Mouse (Mus musculus) forebrain, postnatal 0 days (tissue): Measurements from ENCODE around the gene Cldnd1. TPM values are rescaled to one million over a fixed set of nuclear protein-coding genes. Genes with fewer than 3 reads are reported as not detected.

ENCODE experiments used
- ATAC-seq: fragments of 200-750 bp; cut with Nextera tagmentation; 2 replicates; pipeline ENCODE4 v1.8.0; 2017; ENCODE audit warnings: mild to moderate bottlenecking, moderate library complexity
- DNase-seq: peaks from one replicate; pipeline ENCODE4 v3.0.0-alpha.2; 2015
- H3K27ac ChIP-seq: fragments of 300-500 bp; sonication (generic); 2 replicates; pipeline ENCODE4 v1.5.1; 2014; ENCODE audit warnings: low read depth, mild to moderate bottlenecking, antibody characterized with exemption, low read length, moderate library complexity, mixed read lengths
- H3K27me3 ChIP-seq: fragments of 300-500 bp; sonication (generic); 2 replicates; pipeline ENCODE4 v1.6.1; 2014; ENCODE audit warnings: mild to moderate bottlenecking, low read length, mixed read lengths; ENCODE audit not compliant: insufficient read depth
- H3K36me3 ChIP-seq: fragments of 300-500 bp; sonication (generic); 2 replicates; pipeline ENCODE4 v1.6.1; 2014; ENCODE audit warnings: mild to moderate bottlenecking, moderate library complexity; ENCODE audit not compliant: insufficient read depth
- H3K4me1 ChIP-seq: fragments of 300-500 bp; sonication (generic); 2 replicates; pipeline ENCODE4 v1.6.1; 2014; ENCODE audit warnings: antibody characterized with exemption; ENCODE audit not compliant: insufficient read depth
- H3K4me2 ChIP-seq: fragments of 300-500 bp; sonication (generic); 2 replicates; pipeline ENCODE4 v1.6.1; 2014; ENCODE audit warnings: low read depth, mild to moderate bottlenecking, moderate library complexity
- H3K4me3 ChIP-seq: fragments of 300-500 bp; sonication (generic); 2 replicates; pipeline ENCODE4 v1.5.1; 2014; ENCODE audit warnings: low read depth, low read length, mixed read lengths
- H3K9ac ChIP-seq: fragments of 300-500 bp; sonication (generic); 2 replicates; pipeline ENCODE4 v1.6.1; 2014; ENCODE audit warnings: mild to moderate bottlenecking
- H3K9me3 ChIP-seq: fragments of 300-500 bp; sonication (generic); 2 replicates; pipeline ENCODE4 v1.6.1; 2016; ENCODE audit warnings: low read length
- CTCF ChIP-seq: sonication (generic); IDR thresholded peaks from 2 replicates; pipeline ENCODE4 v1.5.1; 2016; ENCODE audit warnings: antibody characterized with exemption, control low read depth, low read depth
- WGBS: fragments of 180-500 bp; shearing (Covaris S2); extraction: QIAGEN DNeasy Blood & Tissue Kit; methylation state at CpG from one replicate; pipeline ENCODE4 v1.1.7; 2014; 5-methylcytosine and 5-hydroxymethylcytosine counted together
- polyA plus RNA-seq: library from polyadenylated mRNA; unstranded; fragments of >200 nt; fragmentation: Nextera tagmentation; extraction: Ambion mirVana; gene quantifications from 2 replicates; pipeline ENCODE4 v1.2.1, GENCODE M21; 2015
- total RNA-seq: library from RNA; depleted of rRNA; stranded (reverse); fragments of >200 nt; gene quantifications from 2 replicates; pipeline ENCODE4 v1.2.3, GENCODE M21; 2014

The Cldnd1 gene
- total and polyA plus RNA-seq, 2 experiments from 2014 or later: 54.8 to 129 TPM

- Histone ChIP-seq H3K4me3 (no peak overlapping the region), H3K4me2 (no peak overlapping the region), H3K9ac (no peak overlapping the region), H3K27ac (no peak overlapping the region), H3K27me3 (no peaks in the 10 kb centered on the region), H3K4me1 (no peaks in the 10 kb centered on the region), H3K9me3 (no peaks in the 10 kb centered on the region), H3K36me3 (no peaks in the 10 kb centered on the region)
- WGBS: 72% methylated on average over 3 of the region's 3 CpGs
- ATAC-seq: no peak
- no peak for TF ChIP-seq CTCF
- DNase-seq: no peak
These were observed 18.9 kb upstream of the Cldnd1 start for GRCm38 (mm10) chr16:58708601-58709475.

- H3K36me3 ChIP-seq: no peaks in the 10 kb centered on the region
- no peak overlapping the region for H3K4me2 ChIP-seq
- no peak overlapping the region for H3K4me3 ChIP-seq
- no peaks in the 10 kb centered on the region for H3K27me3 ChIP-seq
- ATAC-seq (no peak), DNase-seq (no peak)
- H3K27ac ChIP-seq: no peak overlapping the region
- no peaks in the 10 kb centered on the region for H3K4me1 ChIP-seq
- no peaks in the 10 kb centered on the region for H3K9me3 ChIP-seq
- H3K9ac ChIP-seq: no peak overlapping the region
- TF ChIP-seq CTCF: no peak
- 65% methylated on average over 4 of the region's 4 CpGs for WGBS
These were observed 18.2 kb upstream of the Cldnd1 start for GRCm38 (mm10) chr16:58709536-58709935.

- Histone ChIP-seq H3K27ac (no peak overlapping the region), H3K9ac (no peak overlapping the region), H3K4me1 (no peaks in the 10 kb centered on the region), H3K4me2 (no peak overlapping the region), H3K9me3 (no peaks in the 10 kb centered on the region), H3K4me3 (no peak overlapping the region), H3K36me3 (no peaks in the 10 kb centered on the region), H3K27me3 (no peaks in the 10 kb centered on the region)
- ATAC-seq (no peak), DNase-seq (no peak)
- TF ChIP-seq CTCF: no peak
- WGBS: 82% methylated on average over 8 of the region's 8 CpGs
These were observed 15.5 kb upstream of the Cldnd1 start for GRCm38 (mm10) chr16:58712221-58712620.

- no peak for TF ChIP-seq CTCF
- no peaks in the 10 kb centered on the region for H3K9me3 ChIP-seq
- H3K36me3 ChIP-seq: no peaks in the 10 kb centered on the region
- 90% methylated on average over 1 of the region's 1 CpGs for WGBS
- H3K9ac ChIP-seq: no peak overlapping the region
- no peaks in the 10 kb centered on the region for H3K27me3 ChIP-seq
- no peak overlapping the region for H3K27ac ChIP-seq
- no peak overlapping the region for H3K4me3 ChIP-seq
- no peaks in the 10 kb centered on the region for H3K4me1 ChIP-seq
- no peak overlapping the region for H3K4me2 ChIP-seq
- ATAC-seq (no peak), DNase-seq (no peak)
These were observed 14.6 kb upstream of the Cldnd1 start for GRCm38 (mm10) chr16:58713128-58713527.

GRCm38 (mm10) chr16:58715018-58715417 lies 12.7 kb upstream of the Cldnd1 start:
- Histone ChIP-seq H3K9me3 (no peaks in the 10 kb centered on the region), H3K36me3 (no peaks in the 10 kb centered on the region), H3K27ac (no peak overlapping the region), H3K9ac (no peak overlapping the region), H3K4me1 (no peaks in the 10 kb centered on the region), H3K4me2 (no peak overlapping the region), H3K27me3 (no peaks in the 10 kb centered on the region), H3K4me3 (no peak overlapping the region)
- ATAC-seq: no peak
- 71% methylated on average over 4 of the region's 4 CpGs for WGBS
- no peak for TF ChIP-seq CTCF
- DNase-seq: no peak

- Histone ChIP-seq H3K27me3 (no peaks in the 10 kb centered on the region), H3K9me3 (no peaks in the 10 kb centered on the region), H3K4me3 (no peak within 1 kb of the TSS), H3K36me3 (no peaks in the 10 kb centered on the region), H3K4me1 (no peaks in the 10 kb centered on the region), H3K27ac (no peak within 1 kb of the TSS), H3K9ac (no peak within 1 kb of the TSS), H3K4me2 (no peak within 1 kb of the TSS)
- no peak for TF ChIP-seq CTCF
- 93% methylated on average over 7 of the region's 7 CpGs for WGBS
- DNase-seq (no peak), ATAC-seq (no peak)
These were observed 9.0 kb upstream of the Cldnd1 start, which contains the start of gene Gpr15 for GRCm38 (mm10) chr16:58718666-58719120. Gpr15 (minus strand) TSS chr16:58719070.

GRCm38 (mm10) chr16:58722292-58722691 lies 5.4 kb upstream of the Cldnd1 start:
- Histone ChIP-seq H3K4me3 (no peak overlapping the region), H3K4me1 (no peaks in the 10 kb centered on the region)

More at GRCm38 (mm10) chr16:58722292-58722691, 5.4 kb upstream of the Cldnd1 start:
- no peaks in the 10 kb centered on the region for H3K9me3 ChIP-seq
- no peak for ATAC-seq
- H3K27ac ChIP-seq: no peak overlapping the region
- no peak overlapping the region for H3K9ac ChIP-seq
- no peak for TF ChIP-seq CTCF
- DNase-seq: no peak
- H3K4me2 ChIP-seq: no peak overlapping the region
- H3K36me3 ChIP-seq: no peaks in the 10 kb centered on the region
- 95% methylated on average over 2 of the region's 2 CpGs for WGBS
- no peaks in the 10 kb centered on the region for H3K27me3 ChIP-seq
